Mouse (Mus musculus) thymus, adult 2 months (tissue): ENCODE results near the gene Slc4a5.

ENCODE experiments used
- CTCF ChIP-seq: fragments of 200-500 bp; IDR thresholded peaks from 2 replicates; pipeline ENCODE4 v1.5.1; 2012; ENCODE audit warnings: mild to moderate bottlenecking, control low read depth, low read length, moderate library complexity, borderline replicate concordance; ENCODE audit not compliant: control insufficient read depth, poor library complexity, insufficient read depth; ENCODE audit errors: extremely low read depth
- POLR2A ChIP-seq: fragments of 200-500 bp; IDR thresholded peaks from 2 replicates; pipeline ENCODE4 v1.6.1; 2012; ENCODE audit warnings: mild to moderate bottlenecking, low read length, control low read depth, moderate library complexity; ENCODE audit not compliant: control insufficient read depth, poor library complexity, insufficient read depth; ENCODE audit errors: extremely low read depth

DNA sequence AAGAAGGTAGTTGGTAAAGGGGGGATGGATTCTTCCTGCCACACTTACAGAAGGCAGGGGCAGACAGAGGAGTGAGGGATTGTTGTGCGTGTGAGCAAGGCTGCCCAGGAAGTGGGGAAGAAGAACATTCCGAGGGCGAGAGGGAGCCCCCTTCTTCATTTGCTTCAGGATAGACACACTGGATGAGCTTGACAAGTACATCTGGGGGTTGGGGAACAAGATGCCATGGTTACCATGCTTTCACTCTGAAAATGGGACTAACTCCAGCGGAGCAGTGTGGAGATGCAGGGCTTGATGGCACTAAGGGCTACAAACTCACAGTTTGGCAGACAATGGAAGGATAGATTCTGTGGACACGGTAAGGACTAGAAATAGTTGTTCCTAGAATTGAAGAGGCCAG, 48.6 kb upstream of the Slc4a5 start:
- TF ChIP-seq CTCF (no peak), POLR2A (no peak)
